Mouse (Mus musculus) lung, adult 10 weeks (tissue): ENCODE measurements around the gene Ism2. TPM values are rescaled to one million over a fixed set of nuclear protein-coding genes. Genes with fewer than 3 reads are reported as not detected.

Experiments
- polyA plus RNA-seq: library from polyadenylated mRNA; stranded (reverse); fragments of 350-450 nt; fragmentation: Illumina TruSeq; extraction: RNeasy Lipid Tissue Mini Kit (QIAGEN cat#74804); gene quantifications from one replicate; pipeline ENCODE4 v1.2.3, GENCODE M21; 2014; ENCODE audit warnings: low read depth, low replicate concordance; ENCODE audit not compliant: insufficient read depth

The Ism2 gene
- 1.3 TPM for polyA plus RNA-seq

GRCm38 (mm10) chr12:87299657-87300440 is at the start of gene Ism2:
Ism2 (minus strand) TSS chr12:87299705.

GRCm38 (mm10) chr12:87266108-87266826 is 33.2 kb downstream of the Ism2 start, which contains the start of the genes Vipas39 and Ahsa1:
Vipas39 (minus strand) TSS chr12:87266256.
Ahsa1 (plus strand) TSS chr12:87266479.

GRCm38 (mm10) chr12:87238632-87239031 is 60.9 kb downstream of the Ism2 start, which contains the start of gene Noxred1:
Noxred1 (minus strand) TSS chr12:87238732.

Other genes with a start within 250 kb of the Ism2 start
- gene Ngb, start 197.2 kb downstream of the Ism2 start, polyA plus RNA-seq, result 4.3 TPM
- gene Gstz1, start 152.5 kb downstream of the Ism2 start, polyA plus RNA-seq, result 83.2 TPM
- 6.5 TPM for gene Pomt2, start 151.7 kb downstream of the Ism2 start, polyA plus RNA-seq
- 0.29 TPM for gene Samd15, start 100.0 kb downstream of the Ism2 start, polyA plus RNA-seq
- 3.5 TPM for gene Tmed8, start 99.3 kb downstream of the Ism2 start, polyA plus RNA-seq
- 0.63 TPM for gene Noxred1, start 61.0 kb downstream of the Ism2 start, polyA plus RNA-seq
- 19.3 TPM for gene Vipas39, start 33.4 kb downstream of the Ism2 start, polyA plus RNA-seq
- gene Ahsa1, start 33.2 kb downstream of the Ism2 start, polyA plus RNA-seq, result 116 TPM
- gene Sptlc2, start 88.7 kb upstream of the Ism2 start, polyA plus RNA-seq, result 80.8 TPM
- 91.3 TPM for gene Slirp, start 144.2 kb upstream of the Ism2 start, polyA plus RNA-seq
- gene Alkbh1, start 144.3 kb upstream of the Ism2 start, polyA plus RNA-seq, result 8.7 TPM
- gene Snw1, start 172.6 kb upstream of the Ism2 start, polyA plus RNA-seq, result 48.4 TPM
- gene Gm5788, start 195.0 kb upstream of the Ism2 start, polyA plus RNA-seq, result not detected
- not detected for gene Gm8300, start 214.6 kb upstream of the Ism2 start, polyA plus RNA-seq